Mouse (Mus musculus) CH12.LX (cell line): ENCODE results near the gene D230025D16Rik.

Experiments used
- CTCF ChIP-seq, 2 experiments: IDR thresholded peaks in 1 of 2; conservative IDR thresholded peaks in 1 of 2; 2 replicates each; pipeline ENCODE4 v1.5.1; 2011 to 2012; ENCODE audit warnings: low read depth in 2 of 2, low read length in 2 of 2, improper control_type of control experiment in 1 of 2, inconsistent platforms in 1 of 2, mild to moderate bottlenecking in 1 of 2, moderate library complexity in 1 of 2
- EP300 ChIP-seq: IDR thresholded peaks from 2 replicates; pipeline ENCODE4 v1.6.1; 2011; ENCODE audit warnings: low read length, improper control_type of control experiment
- HCFC1 ChIP-seq: IDR thresholded peaks from 2 replicates; pipeline ENCODE4 v1.6.1; 2012; ENCODE audit warnings: low read depth, mild to moderate bottlenecking, inconsistent platforms, low read length, improper control_type of control experiment
- JUND ChIP-seq: conservative IDR thresholded peaks from 2 replicates; pipeline ENCODE4 v1.6.1; 2011; ENCODE audit warnings: low read depth, low read length, improper control_type of control experiment
- KAT2A ChIP-seq: IDR thresholded peaks from 2 replicates; pipeline ENCODE4 v1.6.1; 2012; ENCODE audit warnings: low read length, improper control_type of control experiment, inconsistent platforms; ENCODE audit not compliant: insufficient replicate concordance
- MXI1 ChIP-seq: IDR thresholded peaks from 2 replicates; pipeline ENCODE4 v1.6.1; 2011; ENCODE audit warnings: mild to moderate bottlenecking, low read depth, low read length, improper control_type of control experiment
- MYC ChIP-seq: IDR thresholded peaks from 2 replicates; pipeline ENCODE4 v1.6.1; 2011; ENCODE audit warnings: low read depth, mild to moderate bottlenecking, improper control_type of control experiment, low read length
- POLR2AphosphoS2 ChIP-seq: IDR thresholded peaks from 2 replicates; pipeline ENCODE4 v1.6.1; 2011; ENCODE audit warnings: low read depth, low read length, improper control_type of control experiment
- SIN3A ChIP-seq: IDR thresholded peaks from 2 replicates; pipeline ENCODE4 v1.6.1; 2012; ENCODE audit warnings: low read length, improper control_type of control experiment, inconsistent platforms

DNA sequence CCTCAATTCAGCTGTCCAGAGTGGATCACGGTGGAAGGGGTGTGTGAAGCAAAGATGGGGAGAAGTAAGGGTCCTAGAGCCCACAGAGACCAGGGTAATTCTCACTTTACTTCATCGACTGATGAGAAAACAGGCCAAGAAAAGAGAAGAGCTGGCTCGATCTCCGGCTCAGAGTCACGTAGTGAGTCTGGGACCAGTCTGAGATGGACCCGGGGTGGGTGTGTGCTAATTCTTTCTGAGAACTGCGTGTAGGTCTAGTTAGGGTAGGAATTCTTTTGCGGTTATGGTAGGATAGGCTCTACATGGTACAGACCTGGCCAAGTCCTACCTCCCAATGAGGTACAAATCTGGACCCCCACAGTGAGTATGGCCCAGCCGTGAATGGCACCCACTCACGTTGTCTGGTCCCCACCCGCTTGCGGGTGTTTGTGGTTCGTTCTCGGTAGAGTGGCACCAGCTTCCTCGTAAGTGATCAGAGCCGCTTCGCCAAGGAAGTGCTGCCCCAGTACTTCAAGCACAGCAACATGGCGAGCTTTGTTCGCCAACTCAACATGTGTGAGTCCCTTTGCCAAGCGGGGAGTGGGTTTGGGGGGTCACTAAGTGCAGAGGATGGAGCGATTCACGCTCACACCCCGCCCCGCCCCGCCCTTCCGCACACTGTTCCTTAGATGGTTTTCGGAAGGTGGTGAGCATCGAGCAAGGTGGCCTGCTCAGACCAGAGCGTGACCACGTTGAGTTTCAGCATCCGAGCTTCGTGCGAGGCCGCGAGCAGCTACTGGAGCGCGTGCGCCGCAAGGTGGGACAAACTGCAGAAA, 45.4 kb downstream of the D230025D16Rik start:
- TF ChIP-seq MXI1: no peak
- TF ChIP-seq EP300: no peak
- no peak for TF ChIP-seq SIN3A
- TF ChIP-seq MYC: no peak
- TF ChIP-seq CTCF (conservative IDR thresholded peaks at IDR 0.05 in 1 of 2, IDR thresholded peaks at IDR 0.05 in 1 of 2; ENCODE audit: low read depth in 2 of 2, low read length in 2 of 2): no peak
- no peak for TF ChIP-seq JUND
- TF ChIP-seq POLR2AphosphoS2: no peak
- no peak for TF ChIP-seq KAT2A
- no peak for TF ChIP-seq HCFC1
